Mouse (Mus musculus) lung, embryonic 16.5 days (tissue): Measurements from ENCODE around the gene Marf1. TPM values are rescaled to one million over a fixed set of nuclear protein-coding genes. Genes with fewer than 3 reads are reported as not detected.
"Not testable (repeated sequence)": the region's sequence is repeated elsewhere in the genome, so short reads cannot be mapped to it uniquely, and the experiment has no call there.

Experiments used
- ATAC-seq: fragments of 200-750 bp; cut with Nextera tagmentation; 2 replicates; pipeline ENCODE4 v1.8.0; 2017; ENCODE audit warnings: low read depth, mild to moderate bottlenecking, moderate library complexity
- H3K27ac ChIP-seq: fragments of 300-500 bp; sonication (generic); 2 replicates; pipeline ENCODE4 v1.5.1; 2014; ENCODE audit warnings: mild to moderate bottlenecking, control low read depth, low read length
- H3K27me3 ChIP-seq: fragments of 300-500 bp; sonication (generic); 2 replicates; pipeline ENCODE4 v1.6.1; 2014; ENCODE audit warnings: low read depth, low read length, mixed read lengths; ENCODE audit not compliant: control insufficient read depth, insufficient read depth
- H3K36me3 ChIP-seq: fragments of 300-500 bp; sonication (generic); 2 replicates; pipeline ENCODE4 v1.6.1; 2014; ENCODE audit warnings: low read length; ENCODE audit not compliant: control insufficient read depth, insufficient read depth
- H3K4me1 ChIP-seq: fragments of 300-500 bp; sonication (generic); replicated peaks from 2 replicates; pipeline ENCODE4 v1.6.1; 2014; ENCODE audit warnings: low read length, mixed read lengths; ENCODE audit not compliant: control insufficient read depth, insufficient read depth
- H3K4me2 ChIP-seq: fragments of 300-500 bp; sonication (generic); 2 replicates; pipeline ENCODE4 v1.6.1; 2014; ENCODE audit warnings: low read depth, low read length, control low read depth
- H3K4me3 ChIP-seq: fragments of 300-500 bp; sonication (generic); 2 replicates; pipeline ENCODE4 v1.5.1; 2014; ENCODE audit warnings: mild to moderate bottlenecking, low read length, control low read depth
- H3K9ac ChIP-seq: fragments of 300-500 bp; sonication (generic); 2 replicates; pipeline ENCODE4 v1.6.1; 2014; ENCODE audit warnings: low read length, control low read depth
- H3K9me3 ChIP-seq: fragments of 300-500 bp; sonication (generic); 2 replicates; pipeline ENCODE4 v1.6.1; 2016; ENCODE audit warnings: low read length; ENCODE audit not compliant: control insufficient read depth
- WGBS: fragments of 180-500 bp; shearing (Covaris S2); extraction: QIAGEN DNeasy Blood & Tissue Kit; methylation state at CpG from one replicate; pipeline ENCODE4 v1.1.7; 2014; 5-methylcytosine and 5-hydroxymethylcytosine counted together
- polyA plus RNA-seq: library from polyadenylated mRNA; unstranded; fragments of >200 nt; fragmentation: Nextera tagmentation; extraction: Ambion mirVana; gene quantifications from 2 replicates; pipeline ENCODE4 v1.2.1, GENCODE M21; 2015

Marf1 gene
- polyA plus RNA-seq, 1 experiment from 2014 or later: 16.4 TPM

- Histone ChIP-seq H3K4me2 (no peak overlapping the region), H3K9ac (no peak overlapping the region), H3K27me3 (no peaks in the 10 kb centered on the region), H3K9me3 (no peaks in the 10 kb centered on the region), H3K36me3 (peaks cover 34% of the 10 kb centered on the region), H3K27ac (no peak overlapping the region), H3K4me1 (no peaks in the 10 kb centered on the region), H3K4me3 (no peak overlapping the region)
- no peak for ATAC-seq
- 82% methylated on average over 3 of the region's 3 CpGs for WGBS
Observed at GRCm38 (mm10) chr16:14109651-14110230, 53.4 kb downstream of the Marf1 start.

GRCm38 (mm10) chr16:14105891-14106290 lies 57.3 kb downstream of the Marf1 start:
- no peak overlapping the region for H3K27ac ChIP-seq
- H3K27me3 ChIP-seq: no peaks in the 10 kb centered on the region
- H3K4me1 ChIP-seq: no peaks in the 10 kb centered on the region
- H3K9me3 ChIP-seq: no peaks in the 10 kb centered on the region
- no peak overlapping the region for H3K4me3 ChIP-seq
- H3K36me3 ChIP-seq: peaks cover 9% of the 10 kb centered on the region; the same call in 1 of the 2 replicates
- no peak overlapping the region for H3K9ac ChIP-seq
- ATAC-seq: no peak
- WGBS: 85% methylated on average over 6 of the region's 6 CpGs
- H3K4me2 ChIP-seq: no peak overlapping the region

GRCm38 (mm10) chr16:14091771-14092170 lies 71.4 kb downstream of the Marf1 start:
- 75% methylated on average over 2 of the region's 2 CpGs for WGBS
- H3K36me3 ChIP-seq: no peaks in the 10 kb centered on the region

GRCm38 (mm10) chr16:14089296-14089695 lies 73.9 kb downstream of the Marf1 start:
- H3K4me3 ChIP-seq: no peak overlapping the region
- no peaks in the 10 kb centered on the region for H3K9me3 ChIP-seq
- no peaks in the 10 kb centered on the region for H3K36me3 ChIP-seq
- no peak overlapping the region for H3K9ac ChIP-seq
- H3K4me1 ChIP-seq: no peaks in the 10 kb centered on the region
- no peak for ATAC-seq
- 80% methylated on average over 3 of the region's 3 CpGs for WGBS
- H3K27ac ChIP-seq: no peak overlapping the region
- H3K27me3 ChIP-seq: no peaks in the 10 kb centered on the region
- no peak overlapping the region for H3K4me2 ChIP-seq

More at GRCm38 (mm10) chr16:14091771-14092170, 71.4 kb downstream of the Marf1 start:
- Histone ChIP-seq H3K4me3 (no peak overlapping the region), H3K27me3 (no peaks in the 10 kb centered on the region), H3K4me1 (no peaks in the 10 kb centered on the region), H3K9ac (no peak overlapping the region), H3K9me3 (no peaks in the 10 kb centered on the region), H3K4me2 (no peak overlapping the region), H3K27ac (no peak overlapping the region)
- no peak for ATAC-seq

- ATAC-seq: no peak
- no peaks in the 10 kb centered on the region for H3K27me3 ChIP-seq
- H3K4me1 ChIP-seq: no peaks in the 10 kb centered on the region
- H3K27ac ChIP-seq: no peak overlapping the region
- WGBS: 67% methylated on average over 3 of the region's 3 CpGs
- H3K4me2 ChIP-seq: no peak overlapping the region
- H3K9ac ChIP-seq: no peak overlapping the region
- no peaks in the 10 kb centered on the region for H3K36me3 ChIP-seq
- H3K4me3 ChIP-seq: no peak overlapping the region
- H3K9me3 ChIP-seq: no peaks in the 10 kb centered on the region
Observed at GRCm38 (mm10) chr16:14088249-14088648, 74.9 kb downstream of the Marf1 start.

- no peak overlapping the region for H3K4me3 ChIP-seq
- H3K4me1 ChIP-seq: no peaks in the 10 kb centered on the region
- H3K9me3 ChIP-seq: no peaks in the 10 kb centered on the region
- no peak overlapping the region for H3K4me2 ChIP-seq
- WGBS: 63% methylated on average over 2 of the region's 2 CpGs
- ATAC-seq: no peak
- H3K36me3 ChIP-seq: no peaks in the 10 kb centered on the region
- no peak overlapping the region for H3K27ac ChIP-seq
- H3K27me3 ChIP-seq: no peaks in the 10 kb centered on the region
- H3K9ac ChIP-seq: no peak overlapping the region
Observed at GRCm38 (mm10) chr16:14082925-14083324, 80.2 kb downstream of the Marf1 start.

- Histone ChIP-seq H3K4me3 (no peak overlapping the region), H3K4me1 (no peaks in the 10 kb centered on the region), H3K36me3 (no peaks in the 10 kb centered on the region), H3K4me2 (no peak overlapping the region), H3K9ac (no peak overlapping the region), H3K27ac (no peak overlapping the region), H3K9me3 (no peaks in the 10 kb centered on the region), H3K27me3 (no peaks in the 10 kb centered on the region)
- ATAC-seq: no peak
- WGBS: 51% methylated on average over 5 of the region's 5 CpGs
Observed at GRCm38 (mm10) chr16:14070471-14071169, 92.5 kb downstream of the Marf1 start.

GRCm38 (mm10) chr16:14068701-14069100 lies 94.5 kb downstream of the Marf1 start:
- not testable (repeated sequence) for H3K4me1 ChIP-seq, H3K4me2 ChIP-seq, H3K27ac ChIP-seq, H3K27me3 ChIP-seq, ATAC-seq, H3K4me3 ChIP-seq, H3K36me3 ChIP-seq, H3K9me3 ChIP-seq, H3K9ac ChIP-seq
- 71% methylated on average over 2 of the region's 2 CpGs for WGBS

GRCm38 (mm10) chr16:14066571-14066970 lies 96.6 kb downstream of the Marf1 start:
- not testable (repeated sequence) for H3K4me2 ChIP-seq, H3K36me3 ChIP-seq, H3K4me1 ChIP-seq, H3K27me3 ChIP-seq, H3K27ac ChIP-seq, H3K4me3 ChIP-seq, ATAC-seq, H3K9me3 ChIP-seq, H3K9ac ChIP-seq
- WGBS: 77% methylated on average over 4 of the region's 4 CpGs
